Mouse (Mus musculus): ENCODE data around the gene Acaca. TPM values are rescaled to one million over a fixed set of nuclear protein-coding genes. Genes with fewer than 3 reads are reported as not detected.

The Acaca gene
- polyA plus RNA-seq, 1 experiment: 34.5 TPM

GRCm38 (mm10) chr11:84340630-84341029 lies 211.2 kb downstream of the Acaca start:
- Histone ChIP-seq H3K4me1 (ENCODE audit: control insufficient read depth, insufficient read depth, low read length) (no peaks in the 10 kb centered on the region), H3K4me3 (replicated peaks; ENCODE audit: extremely low read depth, low read depth, low read length) (no peak overlapping the region)
- TF ChIP-seq CTCF (IDR thresholded peaks at IDR 0.05; ENCODE audit: insufficient read depth, low read length) (no peak), POLR2A (IDR thresholded peaks at IDR 0.05; ENCODE audit: borderline replicate concordance, extremely low read depth, low read depth, low read length) (no peak)
- 75% methylated on average over 2 of the region's 2 CpGs for WGBS
- DNase-seq: no peak

DNA sequence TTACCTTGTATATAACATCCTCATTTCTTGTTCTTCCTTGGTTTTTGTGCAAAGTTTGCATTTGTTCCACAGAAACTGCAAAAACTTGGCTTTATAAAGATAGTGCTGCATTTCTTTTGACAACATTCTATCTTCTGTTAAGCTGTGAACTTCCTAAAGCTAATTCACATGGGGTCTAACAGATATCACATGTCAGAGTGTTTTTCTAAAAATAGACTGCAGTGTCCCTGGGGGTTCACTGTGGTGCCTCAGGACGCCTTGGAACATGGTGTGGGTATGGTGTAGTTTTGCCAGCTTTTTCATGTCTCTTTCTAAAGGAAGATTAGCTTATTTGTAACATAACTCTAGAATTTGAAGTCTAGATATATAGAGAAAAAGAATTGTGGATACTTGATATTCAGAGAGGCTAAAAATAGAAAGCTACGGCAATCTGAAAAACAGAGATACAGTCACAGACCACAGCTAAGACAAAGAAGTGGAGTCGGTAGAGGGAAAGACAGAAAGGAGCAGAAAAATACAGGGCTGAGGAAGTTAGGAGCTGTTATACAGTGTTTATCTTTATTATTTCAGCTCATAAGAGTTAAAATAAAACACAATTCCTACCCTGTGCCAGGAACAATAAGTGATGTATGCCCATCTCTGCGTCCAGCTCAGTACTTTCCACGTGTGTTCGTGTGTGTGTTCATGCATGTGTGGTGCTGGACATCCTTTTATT lies 215.2 kb downstream of the Acaca start:
- WGBS: 75% methylated on average over 6 of the region's 6 CpGs
- no peak for DNase-seq
- H3K4me1 ChIP-seq (ENCODE audit: control insufficient read depth, insufficient read depth, low read length): no peaks in the 10 kb centered on the region
- no peak overlapping the region for H3K4me3 ChIP-seq (replicated peaks; ENCODE audit: extremely low read depth, low read depth, low read length)
- TF ChIP-seq POLR2A (IDR thresholded peaks at IDR 0.05; ENCODE audit: borderline replicate concordance, extremely low read depth, low read depth, low read length): no peak
- TF ChIP-seq CTCF (IDR thresholded peaks at IDR 0.05; ENCODE audit: insufficient read depth, low read length): no peak

DNA sequence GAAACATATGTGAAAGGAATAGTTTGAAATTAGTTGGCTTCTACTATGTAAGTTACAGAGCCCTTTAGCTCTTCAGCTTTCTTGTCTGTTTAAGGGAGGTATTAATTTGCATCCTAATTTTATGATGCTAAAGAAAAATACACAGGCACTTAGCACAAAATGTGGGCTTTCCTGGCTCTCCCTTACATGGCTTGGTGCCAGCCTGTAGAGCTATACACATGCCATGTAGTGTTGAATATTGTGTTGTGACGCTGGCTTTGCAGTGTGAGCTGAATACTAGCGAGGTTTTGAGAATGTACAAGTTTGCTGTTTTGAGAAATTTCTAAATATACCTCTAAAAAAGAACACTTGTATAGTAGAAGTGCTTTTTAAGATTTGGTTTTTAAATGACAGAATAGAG lies 218.3 kb downstream of the Acaca start:
- no peaks in the 10 kb centered on the region for H3K4me1 ChIP-seq (ENCODE audit: control insufficient read depth, insufficient read depth, low read length)
- H3K4me3 ChIP-seq (replicated peaks; ENCODE audit: extremely low read depth, low read depth, low read length): no peak overlapping the region
- no peak for DNase-seq
- WGBS: 82% methylated on average over 2 of the region's 2 CpGs
- TF ChIP-seq CTCF (IDR thresholded peaks at IDR 0.05; ENCODE audit: insufficient read depth, low read length): no peak
- no peak for TF ChIP-seq POLR2A (IDR thresholded peaks at IDR 0.05; ENCODE audit: borderline replicate concordance, extremely low read depth, low read depth, low read length)

GRCm38 (mm10) chr11:84348843-84349825 lies 219.7 kb downstream of the Acaca start:
- 80% methylated on average over 16 of the region's 16 CpGs for WGBS
- H3K4me3 ChIP-seq (replicated peaks; ENCODE audit: extremely low read depth, low read depth, low read length): no peak overlapping the region
- no peaks in the 10 kb centered on the region for H3K4me1 ChIP-seq (ENCODE audit: control insufficient read depth, insufficient read depth, low read length)
- TF ChIP-seq CTCF (IDR thresholded peaks at IDR 0.05; ENCODE audit: insufficient read depth, low read length) (no peak), POLR2A (IDR thresholded peaks at IDR 0.05; ENCODE audit: borderline replicate concordance, extremely low read depth, low read depth, low read length) (no peak)
- DNase-seq: no peak

GRCm38 (mm10) chr11:84351150-84351549 lies 221.7 kb downstream of the Acaca start:
- 91% methylated on average over 1 of the region's 1 CpGs for WGBS
- no peak for DNase-seq

DNA sequence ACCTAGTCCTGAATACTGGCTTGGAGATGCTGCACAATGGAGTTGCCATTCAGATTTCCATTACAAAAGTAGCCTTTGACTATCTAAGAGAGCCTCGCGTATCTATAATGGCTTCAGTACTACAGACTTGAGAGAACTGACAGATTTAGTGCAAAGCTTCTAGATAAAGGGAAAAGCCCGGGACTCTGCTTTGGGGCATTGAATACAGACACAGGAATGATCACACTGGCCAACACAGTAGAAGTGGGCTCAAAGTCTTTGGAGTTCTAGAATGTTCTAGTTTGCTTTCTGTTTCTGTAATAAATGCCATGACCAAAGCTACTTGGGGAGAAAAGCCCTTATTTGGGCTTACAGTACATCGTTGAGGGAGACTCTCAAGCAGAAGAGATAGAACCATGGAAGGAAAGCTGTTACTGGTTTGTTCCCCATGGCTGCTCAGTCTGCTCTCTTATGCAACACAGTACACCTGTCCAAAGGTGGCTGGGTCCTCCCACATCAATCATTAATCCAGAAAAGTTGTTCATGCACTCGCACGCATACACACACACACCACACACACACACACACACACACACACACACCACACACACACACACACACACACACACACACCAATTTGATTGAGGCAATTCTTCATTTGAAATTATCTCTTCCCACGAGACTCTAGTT lies 223.7 kb downstream of the Acaca start:
- H3K4me1 ChIP-seq (ENCODE audit: control insufficient read depth, insufficient read depth, low read length): no peaks in the 10 kb centered on the region
- 88% methylated on average over 7 of the region's 7 CpGs for WGBS
- no peak for DNase-seq
- no peak overlapping the region for H3K4me3 ChIP-seq (replicated peaks; ENCODE audit: extremely low read depth, low read depth, low read length)
- TF ChIP-seq POLR2A (IDR thresholded peaks at IDR 0.05; ENCODE audit: borderline replicate concordance, extremely low read depth, low read depth, low read length) (no peak), CTCF (IDR thresholded peaks at IDR 0.05; ENCODE audit: insufficient read depth, low read length) (no peak)

More at GRCm38 (mm10) chr11:84351150-84351549, 221.7 kb downstream of the Acaca start:
- Histone ChIP-seq H3K4me1 (ENCODE audit: control insufficient read depth, insufficient read depth, low read length) (no peaks in the 10 kb centered on the region), H3K4me3 (replicated peaks; ENCODE audit: extremely low read depth, low read depth, low read length) (no peak overlapping the region)
- TF ChIP-seq POLR2A (IDR thresholded peaks at IDR 0.05; ENCODE audit: borderline replicate concordance, extremely low read depth, low read depth, low read length): no peak
- no peak for TF ChIP-seq CTCF (IDR thresholded peaks at IDR 0.05; ENCODE audit: insufficient read depth, low read length)

DNA sequence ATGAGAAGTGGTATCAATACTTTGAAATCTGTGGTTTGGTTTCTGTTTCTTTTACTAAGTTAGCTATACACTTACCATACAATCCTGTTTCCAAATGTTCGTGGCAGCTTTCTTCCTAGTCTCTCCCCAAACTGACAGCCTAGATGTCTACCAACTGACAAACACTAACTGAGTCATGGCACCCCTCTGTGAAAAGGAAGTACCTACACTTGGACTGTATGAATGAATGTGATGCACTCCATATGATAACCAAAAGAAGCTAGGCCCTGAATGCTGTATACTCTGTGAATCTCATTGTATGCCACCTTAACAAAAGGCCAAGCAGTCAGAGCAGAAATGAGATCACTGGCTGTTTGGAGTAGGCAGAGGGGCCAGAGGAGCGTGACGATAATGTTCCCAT lies 227.8 kb downstream of the Acaca start:
- Histone ChIP-seq H3K4me3 (replicated peaks; ENCODE audit: extremely low read depth, low read depth, low read length) (no peak overlapping the region), H3K4me1 (ENCODE audit: control insufficient read depth, insufficient read depth, low read length) (no peaks in the 10 kb centered on the region)
- TF ChIP-seq CTCF (IDR thresholded peaks at IDR 0.05; ENCODE audit: insufficient read depth, low read length): no peak
- no peak for TF ChIP-seq POLR2A (IDR thresholded peaks at IDR 0.05; ENCODE audit: borderline replicate concordance, extremely low read depth, low read depth, low read length)
- DNase-seq: no peak
- WGBS: 90% methylated on average over 3 of the region's 3 CpGs

DNA sequence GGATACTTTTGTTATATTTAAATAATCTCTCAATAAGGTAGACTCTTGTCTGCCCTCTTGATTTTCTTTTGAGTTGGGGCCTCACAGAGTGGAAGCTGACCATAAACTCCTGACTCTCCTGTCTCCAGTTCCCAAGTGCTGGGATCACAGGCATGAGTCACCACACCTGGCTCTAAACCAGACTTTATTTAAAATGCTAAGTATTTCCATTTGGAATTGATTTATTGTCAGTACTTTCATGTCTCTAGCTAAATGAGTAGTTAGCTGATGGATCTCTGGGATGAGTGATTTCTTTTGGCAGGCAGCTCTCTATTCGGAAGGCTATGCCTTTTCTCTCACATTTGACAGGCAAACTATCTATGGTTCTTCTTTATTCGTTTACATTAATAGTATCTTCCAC lies 228.3 kb downstream of the Acaca start:
- no peak for TF ChIP-seq POLR2A (IDR thresholded peaks at IDR 0.05; ENCODE audit: borderline replicate concordance, extremely low read depth, low read depth, low read length)
- TF ChIP-seq CTCF (IDR thresholded peaks at IDR 0.05; ENCODE audit: insufficient read depth, low read length): no peak
- no peak overlapping the region for H3K4me3 ChIP-seq (replicated peaks; ENCODE audit: extremely low read depth, low read depth, low read length)
- 71% methylated on average over 2 of the region's 2 CpGs for WGBS
- DNase-seq: no peak
- H3K4me1 ChIP-seq (ENCODE audit: control insufficient read depth, insufficient read depth, low read length): no peaks in the 10 kb centered on the region

DNA sequence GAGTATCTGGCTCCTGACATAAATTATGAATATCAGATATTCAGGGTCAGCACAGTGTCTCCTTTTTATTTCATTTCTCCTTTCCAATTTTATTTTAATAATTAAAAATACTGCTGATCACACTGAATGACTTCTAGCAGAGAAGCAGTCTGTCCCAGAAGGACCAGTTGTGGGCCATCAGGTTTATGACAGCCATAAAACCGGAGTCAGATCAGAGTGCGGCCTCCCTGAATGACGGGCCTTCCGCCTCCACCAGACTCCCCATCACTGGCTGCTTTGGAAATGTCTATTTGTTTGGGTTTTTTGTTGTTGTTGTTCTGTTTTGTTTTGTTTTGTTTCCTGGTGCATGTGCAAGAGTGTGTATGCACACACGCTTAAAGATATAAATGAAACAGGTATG lies 232.1 kb downstream of the Acaca start:
- WGBS: 95% methylated on average over 5 of the region's 5 CpGs
- H3K4me1 ChIP-seq (ENCODE audit: control insufficient read depth, insufficient read depth, low read length): no peaks in the 10 kb centered on the region
- no peak for DNase-seq
- TF ChIP-seq CTCF (IDR thresholded peaks at IDR 0.05; ENCODE audit: insufficient read depth, low read length): no peak
- TF ChIP-seq POLR2A (IDR thresholded peaks at IDR 0.05; ENCODE audit: borderline replicate concordance, extremely low read depth, low read depth, low read length): no peak
- H3K4me3 ChIP-seq (replicated peaks; ENCODE audit: extremely low read depth, low read depth, low read length): no peak overlapping the region
